Mouse (Mus musculus) forebrain, embryonic 14.5 days (tissue): ENCODE measurements around the gene Wdr27. TPM values are rescaled to one million over a fixed set of nuclear protein-coding genes. Genes with fewer than 3 reads are reported as not detected.

Experiments
- ATAC-seq: fragments of 200-750 bp; cut with Nextera tagmentation; 2 replicates; pipeline ENCODE4 v1.8.0; 2017; ENCODE audit warnings: mild to moderate bottlenecking, moderate library complexity
- DNase-seq: peaks from one replicate; pipeline ENCODE4 v3.0.0-alpha.2; 2015; ENCODE audit warnings: low spot score
- H3K27ac ChIP-seq: fragments of 300-500 bp; sonication (generic); 2 replicates; pipeline ENCODE4 v1.5.1; 2014; ENCODE audit warnings: low read depth, mild to moderate bottlenecking, control low read depth, low read length, moderate library complexity
- H3K27me3 ChIP-seq: fragments of 300-500 bp; sonication (generic); replicated peaks from 2 replicates; pipeline ENCODE4 v1.6.1; 2014; ENCODE audit warnings: low read length, control low read depth, mixed read lengths; ENCODE audit not compliant: control insufficient read depth, insufficient read depth
- H3K36me3 ChIP-seq: fragments of 300-500 bp; sonication (generic); 2 replicates; pipeline ENCODE4 v1.6.1; 2014; ENCODE audit warnings: low read length, control low read depth; ENCODE audit not compliant: control insufficient read depth, insufficient read depth
- H3K4me1 ChIP-seq: fragments of 300-500 bp; sonication (generic); 2 replicates; pipeline ENCODE4 v1.6.1; 2014; ENCODE audit warnings: antibody characterized with exemption, low read length, control low read depth; ENCODE audit not compliant: control insufficient read depth, insufficient read depth
- H3K4me2 ChIP-seq: fragments of 300-500 bp; sonication (generic); 2 replicates; pipeline ENCODE4 v1.6.1; 2014; ENCODE audit warnings: mild to moderate bottlenecking, control low read depth, low read length
- H3K4me3 ChIP-seq: fragments of 300-500 bp; sonication (generic); 2 replicates; pipeline ENCODE4 v1.5.1; 2014; ENCODE audit warnings: low read depth, low read length, control low read depth
- H3K9ac ChIP-seq: fragments of 300-500 bp; sonication (generic); 2 replicates; pipeline ENCODE4 v1.6.1; 2014; ENCODE audit warnings: mild to moderate bottlenecking, low read length, control low read depth, moderate library complexity
- H3K9me3 ChIP-seq: fragments of 300-500 bp; sonication (generic); replicated peaks from 2 replicates; pipeline ENCODE4 v1.6.1; 2016; ENCODE audit warnings: low read length, control low read depth, mixed read lengths; ENCODE audit not compliant: control insufficient read depth
- WGBS: fragments of 180-500 bp; shearing (Covaris S2); extraction: QIAGEN DNeasy Blood & Tissue Kit; methylation state at CpG from one replicate; pipeline ENCODE4 v1.1.7; 2014; 5-methylcytosine and 5-hydroxymethylcytosine counted together
- polyA plus RNA-seq: library from polyadenylated mRNA; unstranded; fragments of >200 nt; fragmentation: Nextera tagmentation; extraction: Ambion mirVana; gene quantifications from 2 replicates; pipeline ENCODE4 v1.2.1, GENCODE M21; 2014

The Wdr27 gene
- polyA plus RNA-seq, 1 experiment from 2014 or later: 8.7 TPM

- DNase-seq: no peak
- no peak overlapping the region for H3K9ac ChIP-seq
- H3K27me3 ChIP-seq: no peaks in the 10 kb centered on the region
- H3K36me3 ChIP-seq: no peaks in the 10 kb centered on the region
- H3K4me1 ChIP-seq: no peaks in the 10 kb centered on the region
- H3K27ac ChIP-seq: no peak overlapping the region
- H3K4me3 ChIP-seq: no peak overlapping the region
- no peak for ATAC-seq
- 88% methylated on average over 4 of the region's 4 CpGs for WGBS
- no peaks in the 10 kb centered on the region for H3K9me3 ChIP-seq
- H3K4me2 ChIP-seq: no peak overlapping the region
Observed at GRCm38 (mm10) chr17:14914401-14914800, 28.6 kb downstream of the Wdr27 start.

- WGBS: 91% methylated on average over 8 of the region's 8 CpGs
- ATAC-seq (no peak), DNase-seq (no peak)
- Histone ChIP-seq H3K36me3 (no peaks in the 10 kb centered on the region), H3K27ac (no peak overlapping the region), H3K4me3 (no peak overlapping the region), H3K4me2 (no peak overlapping the region), H3K4me1 (no peaks in the 10 kb centered on the region), H3K27me3 (no peaks in the 10 kb centered on the region), H3K9ac (no peak overlapping the region), H3K9me3 (no peaks in the 10 kb centered on the region)
Observed at GRCm38 (mm10) chr17:14912981-14913380, 30.0 kb downstream of the Wdr27 start.

- H3K27ac ChIP-seq: no peak overlapping the region
- H3K27me3 ChIP-seq: no peaks in the 10 kb centered on the region
- H3K36me3 ChIP-seq: no peaks in the 10 kb centered on the region
- H3K9ac ChIP-seq: no peak overlapping the region
- no peak overlapping the region for H3K4me3 ChIP-seq
- no peak overlapping the region for H3K4me2 ChIP-seq
- H3K9me3 ChIP-seq: no peaks in the 10 kb centered on the region
- DNase-seq (no peak), ATAC-seq (no peak)
- H3K4me1 ChIP-seq: no peaks in the 10 kb centered on the region
- 53% methylated on average over 6 of the region's 6 CpGs for WGBS
Observed at GRCm38 (mm10) chr17:14912420-14912819, 30.5 kb downstream of the Wdr27 start.

GRCm38 (mm10) chr17:14910771-14911170 is 32.2 kb downstream of the Wdr27 start:
- H3K9ac ChIP-seq: no peak overlapping the region
- H3K4me3 ChIP-seq: no peak overlapping the region
- H3K27ac ChIP-seq: no peak overlapping the region
- ATAC-seq (no peak), DNase-seq (no peak)
- H3K9me3 ChIP-seq: no peaks in the 10 kb centered on the region
- H3K4me1 ChIP-seq: no peaks in the 10 kb centered on the region
- no peak overlapping the region for H3K4me2 ChIP-seq
- H3K27me3 ChIP-seq: no peaks in the 10 kb centered on the region
- 94% methylated on average over 5 of the region's 5 CpGs for WGBS
- no peaks in the 10 kb centered on the region for H3K36me3 ChIP-seq

- H3K4me2 ChIP-seq: no peak overlapping the region
- no peak overlapping the region for H3K9ac ChIP-seq
- H3K4me3 ChIP-seq: no peak overlapping the region
- H3K27ac ChIP-seq: no peak overlapping the region
- H3K4me1 ChIP-seq: no peaks in the 10 kb centered on the region
- 88% methylated on average over 5 of the region's 5 CpGs for WGBS
- DNase-seq (no peak), ATAC-seq (no peak)
- H3K36me3 ChIP-seq: no peaks in the 10 kb centered on the region
- H3K9me3 ChIP-seq: no peaks in the 10 kb centered on the region
- no peaks in the 10 kb centered on the region for H3K27me3 ChIP-seq
Observed at GRCm38 (mm10) chr17:14909331-14909730, 33.6 kb downstream of the Wdr27 start.

- H3K27me3 ChIP-seq: no peaks in the 10 kb centered on the region
- H3K4me1 ChIP-seq: no peaks in the 10 kb centered on the region
- 85% methylated on average over 12 of the region's 12 CpGs for WGBS
- no peak for DNase-seq
- H3K4me2 ChIP-seq: no peak overlapping the region
- no peak overlapping the region for H3K4me3 ChIP-seq
- H3K9ac ChIP-seq: no peak overlapping the region
- H3K36me3 ChIP-seq: no peaks in the 10 kb centered on the region
- no peak for ATAC-seq
- H3K9me3 ChIP-seq: no peaks in the 10 kb centered on the region
- H3K27ac ChIP-seq: no peak overlapping the region
Observed at GRCm38 (mm10) chr17:14907136-14907535, 35.8 kb downstream of the Wdr27 start.

- no peak overlapping the region for H3K4me3 ChIP-seq
- H3K4me1 ChIP-seq: no peaks in the 10 kb centered on the region
- H3K4me2 ChIP-seq: no peak overlapping the region
- DNase-seq (no peak), ATAC-seq (no peak)
- no peak overlapping the region for H3K9ac ChIP-seq
- H3K27me3 ChIP-seq: no peaks in the 10 kb centered on the region
- H3K9me3 ChIP-seq: no peaks in the 10 kb centered on the region
- no peak overlapping the region for H3K27ac ChIP-seq
- H3K36me3 ChIP-seq: no peaks in the 10 kb centered on the region
- WGBS: 29% methylated on average over 1 of the region's 1 CpGs
Observed at GRCm38 (mm10) chr17:14906611-14907010, 36.3 kb downstream of the Wdr27 start.

GRCm38 (mm10) chr17:14904637-14905265 is 38.2 kb downstream of the Wdr27 start:
- ATAC-seq: peak; percentile 79
- Histone ChIP-seq H3K27ac (no peak overlapping the region), H3K9me3 (no peaks in the 10 kb centered on the region), H3K4me1 (no peaks in the 10 kb centered on the region), H3K4me2 (no peak overlapping the region), H3K4me3 (no peak overlapping the region), H3K9ac (no peak overlapping the region), H3K36me3 (no peaks in the 10 kb centered on the region), H3K27me3 (no peaks in the 10 kb centered on the region)
- WGBS: 53% methylated on average over 7 of the region's 7 CpGs
- peak; percentile 89 for DNase-seq

GRCm38 (mm10) chr17:14904206-14904605 is 38.8 kb downstream of the Wdr27 start:
- H3K27me3 ChIP-seq: no peaks in the 10 kb centered on the region
- no peaks in the 10 kb centered on the region for H3K36me3 ChIP-seq
- WGBS: 91% methylated on average over 6 of the region's 6 CpGs
- no peak overlapping the region for H3K9ac ChIP-seq
- H3K9me3 ChIP-seq: no peaks in the 10 kb centered on the region
- DNase-seq (no peak), ATAC-seq (no peak)
- no peak overlapping the region for H3K27ac ChIP-seq
- H3K4me2 ChIP-seq: no peak overlapping the region
- no peaks in the 10 kb centered on the region for H3K4me1 ChIP-seq
- no peak overlapping the region for H3K4me3 ChIP-seq
